Mouse (Mus musculus): ENCODE measurements around the gene Ak5.

DNA sequence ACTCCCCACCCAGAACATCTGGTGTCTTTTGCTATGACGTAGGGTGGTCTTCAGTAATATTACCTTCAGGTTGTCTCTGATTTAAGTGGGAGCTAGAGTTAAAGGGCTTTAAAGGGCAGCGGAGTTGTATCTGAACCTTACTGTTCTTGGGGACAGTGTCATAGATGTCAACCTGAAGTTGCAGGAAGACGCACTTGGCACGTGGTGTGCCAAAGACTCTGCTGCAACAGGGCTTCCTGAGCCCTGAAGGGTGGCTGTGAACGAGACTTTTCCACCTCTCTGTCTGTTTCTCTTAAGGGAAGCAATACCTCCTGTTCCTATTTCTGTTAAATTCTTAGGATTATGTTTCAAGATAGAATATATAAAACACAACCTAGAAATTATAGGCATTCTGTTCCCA is 137.8 kb downstream of the Ak5 start:
- no peak for TF ChIP-seq CTCF (IDR thresholded peaks at IDR 0.05; ENCODE audit: control insufficient read depth, insufficient read depth, insufficient read length)
- TF ChIP-seq MYOD1 (IDR thresholded peaks at IDR 0.05; ENCODE audit: control insufficient read depth, insufficient read length, low read depth), result no peak
- TF ChIP-seq MAX (IDR thresholded peaks at IDR 0.05), result no peak
